Mouse (Mus musculus): ENCODE results near the gene Scnn1b.

The Scnn1b gene

GRCm38 (mm10) chr7:121864858-121865585 lies at the start of gene Scnn1b:
TSS of gene Scnn1b (plus strand) at chr7:121865038.
- DNase-seq (ENCODE audit: extremely low read depth, low read depth): no peak

GRCm38 (mm10) chr7:121821632-121822031 lies 43.2 kb upstream of the Scnn1b start:
- DNase-seq (ENCODE audit: extremely low read depth, low read depth): no peak

GRCm38 (mm10) chr7:121828481-121828880 lies 36.4 kb upstream of the Scnn1b start:
- DNase-seq (ENCODE audit: extremely low read depth, low read depth): no peak

GRCm38 (mm10) chr7:121835392-121835791 lies 29.4 kb upstream of the Scnn1b start:
- DNase-seq (ENCODE audit: extremely low read depth, low read depth): no peak

GRCm38 (mm10) chr7:121836827-121837226 lies 28.0 kb upstream of the Scnn1b start:
- no peak for DNase-seq (ENCODE audit: extremely low read depth, low read depth)

GRCm38 (mm10) chr7:121840810-121841209 lies 24.0 kb upstream of the Scnn1b start:
- no peak for DNase-seq (ENCODE audit: extremely low read depth, low read depth)

- no peak for DNase-seq (ENCODE audit: extremely low read depth, low read depth)
These were observed 22.6 kb upstream of the Scnn1b start for GRCm38 (mm10) chr7:121842234-121842633.

GRCm38 (mm10) chr7:121845964-121846363 lies 18.9 kb upstream of the Scnn1b start:
- DNase-seq (ENCODE audit: extremely low read depth, low read depth): no peak

- DNase-seq (ENCODE audit: extremely low read depth, low read depth): no peak
These were observed 16.2 kb upstream of the Scnn1b start for GRCm38 (mm10) chr7:121848537-121849168.

GRCm38 (mm10) chr7:121857177-121857884 lies 7.5 kb upstream of the Scnn1b start:
- no peak for DNase-seq (ENCODE audit: extremely low read depth, low read depth)

- no peak for DNase-seq (ENCODE audit: extremely low read depth, low read depth)
These were observed 5.9 kb upstream of the Scnn1b start for GRCm38 (mm10) chr7:121858939-121859338.

GRCm38 (mm10) chr7:121871631-121872030 lies 6.8 kb downstream of the Scnn1b start:
- DNase-seq (ENCODE audit: extremely low read depth, low read depth): no peak

GRCm38 (mm10) chr7:121873998-121874397 lies 9.2 kb downstream of the Scnn1b start:
- no peak for DNase-seq (ENCODE audit: extremely low read depth, low read depth)

GRCm38 (mm10) chr7:121874784-121875183 lies 9.9 kb downstream of the Scnn1b start:
- DNase-seq (ENCODE audit: extremely low read depth, low read depth): no peak

- no peak for DNase-seq (ENCODE audit: extremely low read depth, low read depth)
These were observed 15.4 kb downstream of the Scnn1b start for GRCm38 (mm10) chr7:121880246-121880645.

- no peak for DNase-seq (ENCODE audit: extremely low read depth, low read depth)
These were observed 26.0 kb downstream of the Scnn1b start for GRCm38 (mm10) chr7:121890636-121891360.

GRCm38 (mm10) chr7:121896689-121897088 lies 31.9 kb downstream of the Scnn1b start:
- DNase-seq (ENCODE audit: extremely low read depth, low read depth): no peak

GRCm38 (mm10) chr7:121899311-121899710 lies 34.5 kb downstream of the Scnn1b start:
- no peak for DNase-seq (ENCODE audit: extremely low read depth, low read depth)

GRCm38 (mm10) chr7:121899940-121900339 lies 35.1 kb downstream of the Scnn1b start:
- no peak for DNase-seq (ENCODE audit: extremely low read depth, low read depth)

- DNase-seq (ENCODE audit: extremely low read depth, low read depth): no peak
These were observed 38.0 kb downstream of the Scnn1b start for GRCm38 (mm10) chr7:121902757-121903411.

- DNase-seq (ENCODE audit: extremely low read depth, low read depth): no peak
These were observed 42.0 kb downstream of the Scnn1b start for GRCm38 (mm10) chr7:121906879-121907278.

Measured in MEL-GATA-1-ER (cell line).